Comparison of ENCODE assay signal across 11 mouse cellular contexts in genomic region chr13:24993160-24993559, GRCm38 (mm10). TPM values are rescaled to one million over a fixed set of nuclear protein-coding genes. Genes with fewer than 3 reads are reported as not detected.
A peak's percentile ranks its signal among the peaks of the same experiment; 100 is the strongest.
DNase-seq lines count a peak whose midpoint lies in the region; ATAC-seq and TF ChIP-seq lines count a peak whose summit lies in the region.
"Had no signal": no experiment of that assay in that cellular context is flagged by ENCODE, and none has a peak within 500 bp of the region (broad histone marks: within the 10 kb centered on the region; RNA-seq: fewer than 3 reads in every experiment).

No protein-coding gene starts in this region.

- no peak for DNase-seq in forebrain, postnatal 0 days
- no peak for DNase-seq in forebrain, embryonic 10.5 days (ENCODE audit: extremely low spot score, low spot score)
- peak; percentile 18 to 50 for DNase-seq in kidney, postnatal 4 days
- DNase-seq in kidney, postnatal 36 days = no peak
- DNase-seq in urinary bladder, postnatal 14 days (ENCODE audit: low spot score) = peak; percentile 13
- no peak for DNase-seq in urinary bladder, postnatal 4 days (ENCODE audit: low spot score in 2 of 2)
- DNase-seq in gastrocnemius, postnatal 4 days (ENCODE audit: low spot score in 2 of 2) = no peak
- DNase-seq: kidney, adult 18-20 months; thymus, postnatal 36 days had no signal

- no peaks in the 10 kb centered on the region for H3K27me3 ChIP-seq in forebrain, postnatal 0 days (ENCODE audit: insufficient read depth, low read length)
- no peaks in the 10 kb centered on the region for H3K27me3 ChIP-seq in forebrain, embryonic 10.5 days (ENCODE audit: poor library complexity, severe bottlenecking)
- H3K27me3 ChIP-seq in midbrain, embryonic 16.5 days (ENCODE audit: control insufficient read depth, insufficient read depth, low read depth, low read length) = no peaks in the 10 kb centered on the region

- no peak overlapping the region for H3K4me3 ChIP-seq in forebrain, postnatal 0 days (ENCODE audit: low read depth, low read length)
- H3K4me3 ChIP-seq in forebrain, embryonic 10.5 days = no peak overlapping the region
- H3K4me3 ChIP-seq in midbrain, embryonic 16.5 days (ENCODE audit: low read depth, low read length) = no peak overlapping the region

- 56% methylated on average over 2 of the region's 2 CpGs for WGBS in forebrain, postnatal 0 days
- WGBS in forebrain, embryonic 10.5 days = 29% methylated on average over 2 of the region's 2 CpGs
- 25% methylated on average over 2 of the region's 2 CpGs for WGBS in midbrain, embryonic 16.5 days

- no peak for TF ChIP-seq CTCF in forebrain, postnatal 0 days (IDR thresholded peaks at IDR 0.05; ENCODE audit: low read depth)

- H3K27ac ChIP-seq in forebrain, postnatal 0 days (ENCODE audit: low read depth, low read length) = peak overlapping the region; percentile 21; the same call in 1 of the 2 replicates
- no peak overlapping the region for H3K27ac ChIP-seq in forebrain, embryonic 10.5 days
- no peak overlapping the region for H3K27ac ChIP-seq in midbrain, embryonic 16.5 days (ENCODE audit: low read length)

- no peaks in the 10 kb centered on the region for H3K9me3 ChIP-seq in forebrain, postnatal 0 days (ENCODE audit: low read length)
- no peaks in the 10 kb centered on the region for H3K9me3 ChIP-seq in forebrain, embryonic 10.5 days
- H3K9me3 ChIP-seq in midbrain, embryonic 16.5 days (replicated peaks; ENCODE audit: control insufficient read depth, low read length, poor library complexity, severe bottlenecking) = no peaks in the 10 kb centered on the region

- peak; percentile 47; the same call in 1 of the 2 replicates for ATAC-seq in forebrain, postnatal 0 days
- no peak for ATAC-seq in midbrain, embryonic 16.5 days

- no peaks in the 10 kb centered on the region for H3K4me1 ChIP-seq in forebrain, postnatal 0 days (ENCODE audit: insufficient read depth)
- H3K4me1 ChIP-seq in forebrain, embryonic 10.5 days = peaks cover 4% of the 10 kb centered on the region; the same call in 1 of the 2 replicates
- no peaks in the 10 kb centered on the region for H3K4me1 ChIP-seq in midbrain, embryonic 16.5 days (ENCODE audit: control insufficient read depth, insufficient read depth, low read length)

- no peak overlapping the region for H3K4me2 ChIP-seq in forebrain, postnatal 0 days (ENCODE audit: low read depth)
- no peak overlapping the region for H3K4me2 ChIP-seq in midbrain, embryonic 16.5 days (ENCODE audit: low read length)
- H3K4me2 ChIP-seq: heart, embryonic 11.5 days had no signal

- H3K36me3 ChIP-seq in forebrain, postnatal 0 days (ENCODE audit: insufficient read depth) = peaks cover 67% of the 10 kb centered on the region
- H3K36me3 ChIP-seq in forebrain, embryonic 10.5 days (replicated peaks) = peaks cover 88% of the 10 kb centered on the region
- peaks cover 43% of the 10 kb centered on the region for H3K36me3 ChIP-seq in midbrain, embryonic 16.5 days (ENCODE audit: control insufficient read depth, insufficient read depth, low read length)

- H3K9ac ChIP-seq in forebrain, postnatal 0 days = no peak overlapping the region
- H3K9ac ChIP-seq in midbrain, embryonic 16.5 days (ENCODE audit: low read depth, low read length) = no peak overlapping the region

RNA-seq across cellular contexts. Expression of gene Mrs2, which starts 27.0 kb away (rescaled TPM):
- total RNA-seq in forebrain, postnatal 0 days (2014; rRNA removed) = 31.9 and 37.0 TPM in 2 replicates
- 6.9 and 11.6 TPM in 2 replicates for polyA plus RNA-seq in forebrain, postnatal 0 days (2015; fragmentation: Nextera tagmentation; extraction: Ambion mirVana)
- 18.9 and 21.0 TPM in 2 replicates for polyA plus RNA-seq in forebrain, embryonic 10.5 days (2016; fragmentation: Nextera tagmentation; extraction: Ambion mirVana)
- total RNA-seq in gastrocnemius, postnatal 4 days (2021) = 10 to 100 TPM; 22.4 to 24.3 TPM
- 14.9 and 19.3 TPM in 2 replicates for polyA plus RNA-seq in midbrain, embryonic 16.5 days (2015; fragmentation: Nextera tagmentation; extraction: Ambion mirVana)

RNA-seq across cellular contexts. Expression of gene Gpld1, which starts 50.2 kb away (rescaled TPM):
- total RNA-seq in forebrain, postnatal 0 days (2014; rRNA removed) = 3.4 and 5.2 TPM in 2 replicates
- polyA plus RNA-seq in forebrain, postnatal 0 days (2015; fragmentation: Nextera tagmentation; extraction: Ambion mirVana) = 0.97 and 1.6 TPM in 2 replicates
- polyA plus RNA-seq in forebrain, embryonic 10.5 days (2016; fragmentation: Nextera tagmentation; extraction: Ambion mirVana) = 0.25 and 0.40 TPM in 2 replicates
- total RNA-seq in gastrocnemius, postnatal 4 days (2021) = 1 to 10 TPM; 1.1 to 1.3 TPM
- 2.8 and 3.5 TPM in 2 replicates for polyA plus RNA-seq in midbrain, embryonic 16.5 days (2015; fragmentation: Nextera tagmentation; extraction: Ambion mirVana)

RNA-seq across cellular contexts. Expression of gene Aldh5a1, which starts 55.7 kb away (rescaled TPM):
- 24.9 and 40.9 TPM in 2 replicates for total RNA-seq in forebrain, postnatal 0 days (2014; rRNA removed)
- polyA plus RNA-seq in forebrain, postnatal 0 days (2015; fragmentation: Nextera tagmentation; extraction: Ambion mirVana) = 7.1 and 11.2 TPM in 2 replicates
- 8.1 and 8.5 TPM in 2 replicates for polyA plus RNA-seq in forebrain, embryonic 10.5 days (2016; fragmentation: Nextera tagmentation; extraction: Ambion mirVana)
- 1 to 10 TPM; 4.3 to 4.5 TPM for total RNA-seq in gastrocnemius, postnatal 4 days (2021)
- 12.8 and 14.0 TPM in 2 replicates for polyA plus RNA-seq in midbrain, embryonic 16.5 days (2015; fragmentation: Nextera tagmentation; extraction: Ambion mirVana)

Comparison
In these comparisons a context has a peak if more than half of its experiments do, and no peak if none do; other contexts are left out.
1. DNase-seq: peak in kidney, postnatal 4 days (2 of 2) and urinary bladder, postnatal 14 days (single experiment); none in forebrain, postnatal 0 days (single experiment), forebrain, embryonic 10.5 days (single experiment), kidney, postnatal 36 days (0 of 2), urinary bladder, postnatal 4 days (0 of 2) and gastrocnemius, postnatal 4 days (0 of 2).